Mouse (Mus musculus) G1E (cell line): Measurements from ENCODE around the gene Bmp2k. TPM values are rescaled to one million over a fixed set of nuclear protein-coding genes. Genes with fewer than 3 reads are reported as not detected.

ENCODE experiments used
- ATAC-seq: 2 replicates; pipeline ENCODE4 v1.8.0; 2016; ENCODE audit warnings: mild to moderate bottlenecking; ENCODE audit not compliant: insufficient number of reproducible peaks, poor library complexity, low FRiP score, severe bottlenecking; ENCODE audit errors: extremely low read depth
- DNase-seq: peaks from one replicate; pipeline ENCODE4 v3.0.0; 2012; ENCODE audit warnings: low spot score
- H3K27me3 ChIP-seq: 2 replicates; pipeline ENCODE4 v1.6.1; 2012; ENCODE audit warnings: mild to moderate bottlenecking, low read length, inconsistent platforms; ENCODE audit not compliant: insufficient read depth
- H3K36me3 ChIP-seq: replicated peaks from 2 replicates; pipeline ENCODE3; 2012; ENCODE audit warnings: mild to moderate bottlenecking, inconsistent platforms
- H3K4me1 ChIP-seq: 2 replicates; pipeline ENCODE4 v1.6.1; 2012; ENCODE audit warnings: low read depth, low read length, inconsistent platforms, mixed read lengths; ENCODE audit not compliant: insufficient read depth
- H3K4me3 ChIP-seq: 2 replicates; pipeline ENCODE4 v1.5.1; 2012; ENCODE audit warnings: low read depth, mild to moderate bottlenecking, inconsistent platforms, low read length, moderate library complexity, mixed read lengths
- H3K9me3 ChIP-seq: replicated peaks from 2 replicates; pipeline ENCODE4 v1.6.1; 2012; ENCODE audit warnings: inconsistent platforms
- CTCF ChIP-seq: IDR thresholded peaks from 2 replicates; pipeline ENCODE4 v1.5.1; 2012; ENCODE audit warnings: low read depth, low read length, inconsistent platforms, mixed read lengths
- GATA1 ChIP-seq: IDR thresholded peaks from 2 replicates; pipeline ENCODE4 v1.6.1; 2012; ENCODE audit warnings: borderline replicate concordance, low read length, inconsistent platforms, mixed read lengths
- GATA2 ChIP-seq: IDR thresholded peaks from 2 replicates; pipeline ENCODE4 v1.6.1; 2012; ENCODE audit warnings: low read depth, low read length, inconsistent platforms, borderline replicate concordance
- POLR2AphosphoS5 ChIP-seq: IDR thresholded peaks from 2 replicates; pipeline ENCODE4 v1.6.1; 2012; ENCODE audit warnings: low read depth, low read length, inconsistent platforms; ENCODE audit not compliant: insufficient replicate concordance
- TAL1 ChIP-seq: conservative IDR thresholded peaks from 2 replicates; pipeline ENCODE4 v1.6.1; 2012; ENCODE audit warnings: low read depth, low read length, inconsistent platforms, mixed read lengths
- polyA plus RNA-seq: library from polyadenylated mRNA; stranded (reverse); fragments of >175 nt; gene quantifications from 2 replicates; pipeline ENCODE4 v1.2.3, GENCODE M21; 2012
- total RNA-seq, 2 experiments: library from RNA; stranded (forward) in 1 of 2; stranded (reverse) in 1 of 2; fragments of 200-1000 nt in 1 of 2; fragments of >200 nt in 1 of 2; fragmentation: Nextera tagmentation in 1 of 2; gene quantifications; 2 replicates each; pipeline ENCODE4 v1.2.3; 2014 to 2017

Gene Bmp2k
- total and polyA plus RNA-seq, 3 experiments, result 52.6 to 944 (median 380) TPM

- ATAC-seq, result no peak
These were observed 132.1 kb downstream of the Bmp2k start for GRCm38 (mm10) chr5:97129589-97129988.

GRCm38 (mm10) chr5:97135331-97135730, 137.8 kb downstream of the Bmp2k start:
- Histone ChIP-seq H3K4me1 (no peaks in the 10 kb centered on the region), H3K9me3 (no peaks in the 10 kb centered on the region), H3K4me3 (no peak overlapping the region), H3K27me3 (no peaks in the 10 kb centered on the region), H3K36me3 (no peaks in the 10 kb centered on the region)
- TF ChIP-seq TAL1, result no peak
- no peak for TF ChIP-seq POLR2AphosphoS5
- no peak for TF ChIP-seq CTCF
- TF ChIP-seq GATA2, result no peak
- DNase-seq, result no peak
- ATAC-seq, result no peak

More at GRCm38 (mm10) chr5:97129589-97129988, 132.1 kb downstream of the Bmp2k start:
- Histone ChIP-seq H3K4me1 (peaks cover 3% of the 10 kb centered on the region; the same call in 1 of the 2 replicates), H3K4me3 (no peak overlapping the region), H3K27me3 (0 out of 2 replicates have a peak, but pooled peaks cover 3% of the 10 kb centered on the region), H3K36me3 (no peaks in the 10 kb centered on the region), H3K9me3 (no peaks in the 10 kb centered on the region)
- DNase-seq, result no peak
- TF ChIP-seq CTCF (no peak), POLR2AphosphoS5 (no peak), TAL1 (no peak), GATA1 (no peak), GATA2 (no peak)

Other genes starting within 250 kb of the Bmp2k start
- gene Anxa3, start 204.3 kb upstream of the Bmp2k start, total RNA-seq (2014; fragmentation: Nextera tagmentation), result not detected in 2 replicates
- 0.52 and 2.3 TPM in 2 replicates for gene Anxa3, start 204.3 kb upstream of the Bmp2k start, total RNA-seq (2017)
- not detected in 2 replicates for gene Anxa3, start 204.3 kb upstream of the Bmp2k start, polyA plus RNA-seq
- gene Paqr3, start 113.9 kb downstream of the Bmp2k start, total RNA-seq (2014; fragmentation: Nextera tagmentation), result 19.3 and 21.8 TPM in 2 replicates
- 4.1 and 4.8 TPM in 2 replicates for gene Paqr3, start 113.9 kb downstream of the Bmp2k start, total RNA-seq (2017)
- 1.8 and 2.1 TPM in 2 replicates for gene Paqr3, start 113.9 kb downstream of the Bmp2k start, polyA plus RNA-seq